Mouse (Mus musculus) lung, embryonic 14.5 days (tissue): ENCODE results near the gene Picalm. TPM values are rescaled to one million over a fixed set of nuclear protein-coding genes. Genes with fewer than 3 reads are reported as not detected.

Experiments
- ATAC-seq: fragments of 200-750 bp; cut with Nextera tagmentation; 2 replicates; pipeline ENCODE4 v1.8.0; 2017; ENCODE audit warnings: mild to moderate bottlenecking, moderate TSS enrichment, moderate library complexity; ENCODE audit not compliant: insufficient read depth
- DNase-seq: peaks from one replicate; pipeline ENCODE4 v3.0.0-alpha.2; 2015
- H3K27ac ChIP-seq: fragments of 300-500 bp; sonication (generic); 2 replicates; pipeline ENCODE4 v1.5.1; 2014; ENCODE audit warnings: low read depth, mild to moderate bottlenecking, moderate library complexity
- H3K27me3 ChIP-seq: fragments of 300-500 bp; sonication (generic); 2 replicates; pipeline ENCODE4 v1.6.1; 2014; ENCODE audit warnings: low read length, control low read depth; ENCODE audit not compliant: insufficient read depth
- H3K36me3 ChIP-seq: fragments of 300-500 bp; sonication (generic); 2 replicates; pipeline ENCODE4 v1.6.1; 2014; ENCODE audit warnings: control low read depth; ENCODE audit not compliant: insufficient read depth
- H3K4me1 ChIP-seq: fragments of 300-500 bp; sonication (generic); 2 replicates; pipeline ENCODE4 v1.6.1; 2014; ENCODE audit warnings: antibody characterized with exemption, control low read depth; ENCODE audit not compliant: insufficient read depth
- H3K4me2 ChIP-seq: fragments of 300-500 bp; sonication (generic); 2 replicates; pipeline ENCODE4 v1.6.1; 2014; ENCODE audit warnings: mild to moderate bottlenecking
- H3K4me3 ChIP-seq: fragments of 300-500 bp; sonication (generic); 2 replicates; pipeline ENCODE4 v1.5.1; 2014; ENCODE audit warnings: low read depth, low read length
- H3K9ac ChIP-seq: fragments of 300-500 bp; sonication (generic); 2 replicates; pipeline ENCODE4 v1.6.1; 2014
- H3K9me3 ChIP-seq: fragments of 300-500 bp; sonication (generic); 2 replicates; pipeline ENCODE4 v1.6.1; 2016; ENCODE audit warnings: low read depth, low read length, control low read depth
- CTCF ChIP-seq: IDR thresholded peaks from 2 replicates; pipeline ENCODE4 v1.5.1; 2016; ENCODE audit warnings: antibody characterized with exemption, low read depth
- WGBS: fragments of 180-500 bp; shearing (Covaris S2); extraction: QIAGEN DNeasy Blood & Tissue Kit; methylation state at CpG from one replicate; pipeline ENCODE4 v1.1.7; 2014; 5-methylcytosine and 5-hydroxymethylcytosine counted together
- polyA plus RNA-seq: library from polyadenylated mRNA; unstranded; fragments of >200 nt; fragmentation: Nextera tagmentation; extraction: Ambion mirVana; gene quantifications from 2 replicates; pipeline ENCODE4 v1.2.1, GENCODE M21; 2014

Gene Picalm
- polyA plus RNA-seq, 1 experiment from 2014 or later: 53.6 TPM

DNA sequence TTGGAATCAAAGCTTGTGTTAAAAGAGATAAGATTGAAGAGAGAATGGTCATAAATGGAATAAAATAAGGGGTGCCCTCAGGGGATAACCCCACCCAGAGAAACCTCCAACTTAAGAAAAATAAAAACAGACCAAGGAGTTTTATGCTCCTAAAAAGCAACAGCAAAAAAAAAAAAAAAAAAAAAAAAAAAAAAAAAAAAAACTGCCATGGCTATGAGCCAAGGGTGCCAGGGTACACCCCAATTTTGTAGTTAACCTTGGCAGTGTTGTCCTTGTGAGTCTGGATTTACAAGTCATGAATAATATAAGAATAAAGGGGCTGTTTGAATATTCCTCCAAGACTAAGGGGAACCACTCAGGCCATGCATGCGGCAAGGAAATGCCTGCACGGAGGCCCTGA lies 13.9 kb upstream of the Picalm start:
- 100% methylated on average over 2 of the region's 2 CpGs for WGBS
- Histone ChIP-seq H3K4me3 (no peak overlapping the region), H3K9ac (no peak overlapping the region), H3K4me2 (no peak overlapping the region), H3K36me3 (no peaks in the 10 kb centered on the region), H3K9me3 (no peaks in the 10 kb centered on the region), H3K4me1 (no peaks in the 10 kb centered on the region), H3K27me3 (no peaks in the 10 kb centered on the region), H3K27ac (no peak overlapping the region)
- TF ChIP-seq CTCF: no peak
- ATAC-seq: no peak
- DNase-seq: no peak

DNA sequence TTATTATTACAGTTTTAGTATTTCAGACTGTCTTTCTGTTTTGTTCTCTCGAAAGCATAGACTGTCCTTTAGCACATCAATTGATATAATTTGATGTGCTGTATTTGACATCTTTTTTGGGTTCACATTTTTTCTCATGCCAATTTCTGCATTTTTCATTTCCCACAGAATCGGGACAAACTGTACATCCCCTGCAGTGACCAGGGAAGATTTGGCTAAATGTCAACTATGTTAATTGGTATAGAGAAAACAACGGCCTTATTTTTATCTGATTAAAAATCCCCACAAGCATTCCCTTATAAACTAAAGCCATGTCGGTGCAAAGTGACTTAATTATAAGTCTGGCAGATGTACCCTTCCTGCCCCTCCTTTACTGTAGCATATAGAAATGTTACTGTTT lies 9.9 kb upstream of the Picalm start:
- no peaks in the 10 kb centered on the region for H3K36me3 ChIP-seq
- no peaks in the 10 kb centered on the region for H3K27me3 ChIP-seq
- no peak overlapping the region for H3K4me2 ChIP-seq
- DNase-seq (no peak), ATAC-seq (no peak)
- H3K4me3 ChIP-seq: no peak overlapping the region
- no peaks in the 10 kb centered on the region for H3K4me1 ChIP-seq
- WGBS: 49% methylated on average over 4 of the region's 4 CpGs
- H3K9ac ChIP-seq: no peak overlapping the region
- TF ChIP-seq CTCF: no peak
- no peak overlapping the region for H3K27ac ChIP-seq
- no peaks in the 10 kb centered on the region for H3K9me3 ChIP-seq

DNA sequence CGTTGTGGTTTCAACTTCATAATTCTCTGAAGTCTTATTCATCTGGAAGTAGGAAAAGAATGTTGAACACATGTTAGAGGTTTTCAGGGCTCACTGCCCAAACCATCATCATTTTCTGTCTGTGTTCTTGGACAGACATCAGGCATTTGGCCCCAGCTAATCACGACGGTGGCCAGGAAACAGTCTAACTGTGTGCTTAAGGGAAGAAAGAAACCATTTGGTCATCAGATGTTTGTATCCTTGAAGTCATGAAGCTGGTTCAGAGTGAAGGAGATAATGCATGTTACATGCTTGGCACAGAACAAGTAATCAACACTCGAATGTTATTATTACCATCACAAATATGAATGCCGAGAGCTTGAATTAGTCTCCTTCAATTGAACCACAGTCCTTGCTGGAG lies 5.0 kb upstream of the Picalm start:
- WGBS: 46% methylated on average over 5 of the region's 5 CpGs
- ATAC-seq (peak; percentile 23; the same call in 1 of the 2 replicates), DNase-seq (peak; percentile 87)
- Histone ChIP-seq H3K9ac (no peak overlapping the region), H3K9me3 (no peaks in the 10 kb centered on the region), H3K27me3 (no peaks in the 10 kb centered on the region), H3K36me3 (no peaks in the 10 kb centered on the region), H3K27ac (peak overlapping the region; percentile 14), H3K4me2 (no peak overlapping the region), H3K4me1 (0 out of 2 replicates have a peak, but pooled peaks cover 10% of the 10 kb centered on the region), H3K4me3 (no peak overlapping the region)
- no peak for TF ChIP-seq CTCF

DNA sequence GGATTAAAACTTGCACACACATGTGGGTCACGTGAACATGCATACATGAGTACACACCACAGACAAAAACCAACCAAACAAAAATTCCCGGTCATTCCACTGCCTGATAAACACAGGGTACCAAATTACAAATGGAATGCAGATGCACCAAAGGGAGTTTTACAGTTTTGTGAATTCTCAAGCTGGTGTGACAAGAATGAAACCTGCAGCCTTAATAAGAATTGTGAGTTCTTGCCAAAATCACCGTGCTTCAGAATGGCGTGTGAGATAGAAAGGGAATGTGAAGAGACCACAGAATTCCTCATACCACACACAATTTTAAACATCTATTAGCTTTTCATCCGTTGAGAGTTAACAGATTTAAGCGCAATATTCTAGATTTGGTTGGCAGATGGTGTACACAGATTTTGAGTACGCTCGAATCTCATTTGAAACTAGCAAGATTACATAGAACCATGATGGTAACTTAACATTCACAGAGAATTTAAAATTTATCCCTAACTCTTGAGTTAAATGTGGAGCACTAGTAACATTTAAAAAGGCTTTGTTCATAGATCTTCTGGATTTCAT lies 1.3 kb upstream of the Picalm start:
- DNase-seq: peak; percentile 19
- H3K4me1 ChIP-seq: 0 out of 2 replicates have a peak, but pooled peaks cover 15% of the 10 kb centered on the region
- peak overlapping the region; percentile 98; the same call in 1 of the 2 replicates for H3K9ac ChIP-seq
- ATAC-seq: no peak
- peak overlapping the region; percentile 63 for H3K4me2 ChIP-seq
- H3K27me3 ChIP-seq: no peaks in the 10 kb centered on the region
- TF ChIP-seq CTCF: no peak
- peak overlapping the region; percentile 99 for H3K27ac ChIP-seq
- no peaks in the 10 kb centered on the region for H3K9me3 ChIP-seq
- no peaks in the 10 kb centered on the region for H3K36me3 ChIP-seq
- peak overlapping the region; percentile 96 for H3K4me3 ChIP-seq
- 47% methylated on average over 8 of the region's 8 CpGs for WGBS

DNA sequence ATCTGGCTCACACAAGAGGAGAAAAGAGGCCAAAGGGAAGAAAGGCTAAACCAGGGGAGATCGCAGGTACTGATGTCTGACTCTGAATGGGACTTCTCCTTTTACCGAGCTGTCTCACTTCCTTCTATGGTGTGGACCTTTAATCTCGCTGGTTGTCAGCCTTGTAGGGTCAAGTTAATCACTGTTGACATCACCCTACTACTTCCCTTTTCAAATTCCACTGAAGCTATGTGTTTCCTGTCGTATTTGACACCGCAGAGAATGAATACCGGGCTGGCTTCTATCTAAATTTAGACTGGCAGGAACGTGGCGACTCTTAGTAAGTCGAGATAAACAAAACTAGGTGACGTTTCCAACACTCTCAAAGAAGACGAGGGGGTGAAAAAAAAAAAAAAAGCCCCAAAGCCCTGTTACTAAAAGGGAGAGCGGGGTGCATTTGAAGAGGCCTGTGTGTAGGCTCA lies 712 bp upstream of the Picalm start:
- Histone ChIP-seq H3K4me3 (peak overlapping the region; percentile 96), H3K4me2 (peak overlapping the region; percentile 63), H3K9me3 (no peaks in the 10 kb centered on the region), H3K4me1 (0 out of 2 replicates have a peak, but pooled peaks cover 15% of the 10 kb centered on the region), H3K27ac (peak overlapping the region; percentile 99), H3K9ac (peak overlapping the region; percentile 98), H3K27me3 (no peaks in the 10 kb centered on the region), H3K36me3 (no peaks in the 10 kb centered on the region)
- WGBS: 0% methylated on average over 12 of the region's 12 CpGs
- TF ChIP-seq CTCF: no peak
- ATAC-seq (peak; percentile 8), DNase-seq (peak; percentile 82)

DNA sequence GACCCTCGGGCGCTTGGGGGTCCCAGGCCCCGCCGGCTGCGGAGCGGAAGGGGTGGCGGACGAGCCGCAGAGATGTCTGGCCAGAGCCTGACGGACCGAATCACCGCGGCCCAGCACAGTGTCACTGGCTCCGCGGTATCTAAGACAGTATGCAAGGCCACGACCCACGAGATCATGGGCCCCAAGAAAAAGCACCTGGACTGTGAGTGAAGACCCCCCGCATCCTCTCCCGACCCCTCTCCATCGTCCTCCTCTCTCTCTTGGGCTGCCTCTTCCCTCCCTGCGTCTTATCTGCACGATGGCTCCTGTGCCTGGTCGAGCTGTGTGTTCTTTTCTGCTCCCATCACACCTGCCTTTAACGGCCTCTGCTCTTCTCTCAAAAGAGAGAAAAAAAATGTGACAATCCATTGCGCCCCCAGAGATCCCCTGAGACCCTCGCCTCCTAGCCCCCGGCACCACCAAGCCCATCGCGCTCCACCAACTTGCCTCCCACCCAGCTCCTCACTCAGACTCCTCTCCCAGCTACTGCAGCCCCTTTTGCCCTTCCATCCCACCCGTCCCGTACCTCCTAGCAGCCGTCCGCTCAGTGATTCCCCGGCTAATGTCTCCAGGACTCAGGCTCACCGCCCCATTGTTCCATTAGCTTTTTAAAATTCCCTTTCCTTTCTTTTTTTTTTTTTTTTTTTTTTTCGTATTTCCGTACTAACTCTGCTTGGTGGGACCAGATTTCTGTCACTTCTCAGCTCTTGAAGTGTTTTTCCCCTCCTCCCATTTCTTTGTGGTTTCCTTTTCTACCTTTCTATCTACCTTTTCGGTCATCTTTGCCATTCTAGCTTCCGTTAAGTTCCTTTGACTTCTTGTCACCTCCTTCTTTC lies 725 bp downstream of the Picalm start:
- Histone ChIP-seq H3K9ac (peak overlapping the region; percentile 98), H3K4me1 (0 out of 2 replicates have a peak, but pooled peaks cover 15% of the 10 kb centered on the region), H3K4me2 (peak overlapping the region; percentile 64), H3K36me3 (no peaks in the 10 kb centered on the region), H3K27ac (peak overlapping the region; percentile 99), H3K9me3 (no peaks in the 10 kb centered on the region), H3K27me3 (no peaks in the 10 kb centered on the region), H3K4me3 (peak overlapping the region; percentile 96)
- ATAC-seq (peak; percentile 60; the same call in 1 of the 2 replicates), DNase-seq (peak; percentile 46)
- WGBS: under 1% methylated on average over 38 of the region's 39 CpGs
- no peak for TF ChIP-seq CTCF

DNA sequence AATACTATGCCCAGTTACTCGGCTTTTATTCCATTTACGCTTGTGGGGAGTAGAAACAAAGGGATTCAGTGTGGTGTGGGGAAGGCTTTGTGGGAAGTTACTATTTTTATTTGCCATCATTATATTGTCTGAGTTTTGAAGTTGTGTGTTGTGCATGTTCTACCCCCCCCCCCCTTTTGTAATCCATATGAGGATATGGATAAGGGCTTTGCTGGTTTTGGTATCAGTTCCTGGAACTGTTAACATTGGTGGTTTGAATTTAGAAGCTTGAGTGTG lies 1.3 kb downstream of the Picalm start:
- Histone ChIP-seq H3K4me1 (0 out of 2 replicates have a peak, but pooled peaks cover 15% of the 10 kb centered on the region), H3K36me3 (no peaks in the 10 kb centered on the region), H3K4me2 (peak overlapping the region; percentile 64), H3K27ac (peak overlapping the region; percentile 99; the same call in 1 of the 2 replicates), H3K4me3 (peak overlapping the region; percentile 96), H3K27me3 (no peaks in the 10 kb centered on the region), H3K9me3 (no peaks in the 10 kb centered on the region), H3K9ac (peak overlapping the region; percentile 98)
- no peak for DNase-seq
- ATAC-seq: no peak
- 0% methylated on average over 2 of the region's 2 CpGs for WGBS
- TF ChIP-seq CTCF: no peak
